Mouse (Mus musculus) liver, embryonic 14.5 days (tissue): ENCODE measurements around the gene Wdr73. TPM values are rescaled to one million over a fixed set of nuclear protein-coding genes. Genes with fewer than 3 reads are reported as not detected.

Experiments
- ATAC-seq: fragments of 200-750 bp; cut with Nextera tagmentation; 2 replicates; pipeline ENCODE4 v1.8.0; 2017; ENCODE audit warnings: moderate number of reproducible peaks, mild to moderate bottlenecking, moderate library complexity; ENCODE audit not compliant: insufficient read depth
- DNase-seq, 3 experiments: peaks; one replicate each; pipeline ENCODE4 v3.0.0-alpha.2; 2012 to 2013; ENCODE audit warnings: low read depth in 3 of 3, low spot score in 3 of 3
- H3K27ac ChIP-seq: fragments of 300-500 bp; sonication (generic); 2 replicates; pipeline ENCODE4 v1.5.1; 2014; ENCODE audit warnings: moderate library complexity, mild to moderate bottlenecking, control low read depth, inconsistent platforms
- H3K27me3 ChIP-seq: fragments of 300-500 bp; sonication (generic); 2 replicates; pipeline ENCODE4 v1.6.1; 2014; ENCODE audit warnings: mild to moderate bottlenecking, low read length, moderate library complexity; ENCODE audit not compliant: control insufficient read depth, insufficient read depth
- H3K36me3 ChIP-seq: fragments of 300-500 bp; sonication (generic); replicated peaks from 2 replicates; pipeline ENCODE4 v1.6.1; 2014; ENCODE audit warnings: low read depth; ENCODE audit not compliant: control insufficient read depth, insufficient read depth
- H3K4me1 ChIP-seq, 2 experiments: fragments of 200-500 bp in 1 of 2; fragments of 300-500 bp in 1 of 2; sonication (generic) in 1 of 2; replicated peaks; 2 replicates each; pipeline ENCODE4 v1.6.1; 2012 to 2014; ENCODE audit warnings: antibody characterized with exemption in 1 of 2, inconsistent platforms in 1 of 2, low read length in 1 of 2; ENCODE audit not compliant: control insufficient read depth in 2 of 2, insufficient read depth in 2 of 2
- H3K4me2 ChIP-seq: fragments of 300-500 bp; sonication (generic); 2 replicates; pipeline ENCODE4 v1.6.1; 2014; ENCODE audit warnings: low read depth, mild to moderate bottlenecking, control low read depth, moderate library complexity
- H3K4me3 ChIP-seq, 2 experiments: fragments of 200-500 bp in 1 of 2; fragments of 300-500 bp in 1 of 2; sonication (generic) in 1 of 2; 2 replicates each; pipeline ENCODE4 v1.5.1; 2012 to 2014; ENCODE audit warnings: low read depth in 2 of 2, low read length in 2 of 2, mild to moderate bottlenecking in 2 of 2, control low read depth in 1 of 2, inconsistent platforms in 1 of 2, moderate library complexity in 1 of 2; ENCODE audit not compliant: insufficient read depth in 1 of 2
- H3K9ac ChIP-seq: fragments of 300-500 bp; sonication (generic); replicated peaks from 2 replicates; pipeline ENCODE4 v1.6.1; 2014; ENCODE audit warnings: mild to moderate bottlenecking, control low read depth, moderate library complexity
- H3K9me3 ChIP-seq: fragments of 300-500 bp; sonication (generic); 2 replicates; pipeline ENCODE4 v1.6.1; 2016; ENCODE audit warnings: low read length, mixed read lengths; ENCODE audit not compliant: control insufficient read depth
- CTCF ChIP-seq: IDR thresholded peaks from 2 replicates; pipeline ENCODE4 v1.5.1; 2016; ENCODE audit warnings: antibody characterized with exemption, low read depth, control low read depth
- EP300 ChIP-seq: IDR thresholded peaks from 2 replicates; pipeline ENCODE4 v1.6.1; 2016; ENCODE audit warnings: antibody characterized with exemption, low read depth
- WGBS: fragments of 180-500 bp; shearing (Covaris S2); extraction: QIAGEN DNeasy Blood & Tissue Kit; methylation state at CpG from one replicate; pipeline ENCODE4 v1.1.7; 2014; ENCODE audit not compliant: insufficient replicate concordance; 5-methylcytosine and 5-hydroxymethylcytosine counted together
- polyA plus RNA-seq, 2 experiments: library from polyadenylated mRNA; depleted of rRNA in 1 of 2; stranded (reverse) in 1 of 2; unstranded in 1 of 2; fragments of >200 nt; fragmentation: Nextera tagmentation in 1 of 2; extraction: Ambion mirVana in 1 of 2; gene quantifications; 2 replicates each; pipeline versions ENCODE4 v1.2.1 to v1.2.3; 2012 to 2014

Wdr73 gene
- polyA plus RNA-seq, 2 experiments: 10.7 to 11.8 TPM

DNA sequence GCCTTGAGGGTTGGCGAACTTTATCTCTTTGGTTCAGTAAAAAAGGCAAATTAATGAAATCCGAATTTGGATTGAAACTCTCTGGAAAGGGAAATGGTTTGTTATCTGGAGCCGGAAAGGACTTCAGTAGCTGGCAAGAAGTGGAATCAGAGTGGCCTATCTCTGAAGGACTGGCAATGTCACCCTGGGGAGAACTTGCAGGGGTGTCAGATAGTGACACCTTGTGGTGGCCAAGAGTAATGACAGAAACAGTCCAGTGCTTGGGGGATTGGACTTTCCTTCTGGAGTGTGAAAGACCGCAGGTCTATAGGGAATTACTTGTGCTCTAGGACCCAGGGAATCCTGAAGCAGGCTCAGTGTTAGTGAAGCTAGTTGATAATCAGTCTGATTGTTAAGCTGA is 51.4 kb downstream of the Wdr73 start:
- H3K27me3 ChIP-seq: no peaks in the 10 kb centered on the region
- H3K36me3 ChIP-seq: no peaks in the 10 kb centered on the region
- no peaks in the 10 kb centered on the region; a peak in 1 of 4 replicates for H3K4me1 ChIP-seq
- H3K9me3 ChIP-seq: no peaks in the 10 kb centered on the region
- ATAC-seq (no peak), DNase-seq (peak; percentile 42 to 45 (median 43))
- peak; percentile 93 for TF ChIP-seq CTCF
- TF ChIP-seq EP300: no peak
- no peak overlapping the region for H3K27ac ChIP-seq
- H3K4me3 ChIP-seq: no peak overlapping the region
- H3K9ac ChIP-seq: no peak overlapping the region
- 19% methylated on average over 4 of the region's 4 CpGs for WGBS
- no peak overlapping the region for H3K4me2 ChIP-seq

GRCm38 (mm10) chr7:80849267-80849666 is 51.8 kb downstream of the Wdr73 start:
- no peaks in the 10 kb centered on the region; a peak in 1 of 4 replicates for H3K4me1 ChIP-seq
- no peaks in the 10 kb centered on the region for H3K27me3 ChIP-seq
- WGBS: 39% methylated on average over 2 of the region's 2 CpGs
- no peak for DNase-seq
- H3K36me3 ChIP-seq: no peaks in the 10 kb centered on the region
- no peak overlapping the region for H3K4me2 ChIP-seq
- no peak overlapping the region for H3K9ac ChIP-seq
- no peak for TF ChIP-seq EP300
- no peak for TF ChIP-seq CTCF
- no peak for ATAC-seq
- no peaks in the 10 kb centered on the region for H3K9me3 ChIP-seq
- no peak overlapping the region for H3K27ac ChIP-seq
- no peak overlapping the region for H3K4me3 ChIP-seq

- H3K4me2 ChIP-seq: no peak overlapping the region
- H3K9me3 ChIP-seq: no peaks in the 10 kb centered on the region
- no peak overlapping the region for H3K4me3 ChIP-seq
- no peak overlapping the region for H3K9ac ChIP-seq
- no peak for TF ChIP-seq CTCF
- TF ChIP-seq EP300: no peak
- peaks cover 0 to 2% of the 10 kb centered on the region in 2 experiments; a peak in 1 of 4 replicates for H3K4me1 ChIP-seq
- ATAC-seq (no peak), DNase-seq (no peak)
- no peak overlapping the region for H3K27ac ChIP-seq
- WGBS: 61% methylated on average over 5 of the region's 5 CpGs
- no peaks in the 10 kb centered on the region for H3K27me3 ChIP-seq
- H3K36me3 ChIP-seq: no peaks in the 10 kb centered on the region
Observed at GRCm38 (mm10) chr7:80846709-80847108, 54.4 kb downstream of the Wdr73 start.

- H3K9ac ChIP-seq: no peak overlapping the region
- no peak overlapping the region for H3K27ac ChIP-seq
- no peak for DNase-seq
- TF ChIP-seq CTCF: no peak
- H3K27me3 ChIP-seq: no peaks in the 10 kb centered on the region
- peaks cover 0 to 2% of the 10 kb centered on the region in 2 experiments; a peak in 1 of 4 replicates for H3K4me1 ChIP-seq
- WGBS: 71% methylated on average over 10 of the region's 10 CpGs
- no peak overlapping the region for H3K4me3 ChIP-seq
- H3K36me3 ChIP-seq: no peaks in the 10 kb centered on the region
- no peaks in the 10 kb centered on the region for H3K9me3 ChIP-seq
- no peak overlapping the region for H3K4me2 ChIP-seq
- no peak for ATAC-seq
Observed at GRCm38 (mm10) chr7:80846280-80846678, 54.8 kb downstream of the Wdr73 start.

GRCm38 (mm10) chr7:80845621-80846279 is 55.3 kb downstream of the Wdr73 start:
- TF ChIP-seq CTCF (no peak), EP300 (no peak)
- ATAC-seq (no peak), DNase-seq (no peak)
- H3K27ac ChIP-seq: no peak overlapping the region
- WGBS: 63% methylated on average over 15 of the region's 15 CpGs
- H3K9me3 ChIP-seq: no peaks in the 10 kb centered on the region
- no peaks in the 10 kb centered on the region for H3K27me3 ChIP-seq
- no peaks in the 10 kb centered on the region for H3K36me3 ChIP-seq
- no peak overlapping the region for H3K4me2 ChIP-seq
- H3K4me3 ChIP-seq: no peak overlapping the region
- no peak overlapping the region for H3K9ac ChIP-seq
- H3K4me1 ChIP-seq: peaks cover 0 to 2% of the 10 kb centered on the region in 2 experiments; a peak in 1 of 4 replicates
